Mouse (Mus musculus): ENCODE measurements around the gene Crocc.

Crocc gene

GRCm38 (mm10) chr4:141060426-141061301, at the start of gene Crocc:
TSS of gene Crocc (minus strand) at chr4:141060550.
- DNase-seq (ENCODE audit: extremely low spot score, low spot score) = peak; percentile 100

DNA sequence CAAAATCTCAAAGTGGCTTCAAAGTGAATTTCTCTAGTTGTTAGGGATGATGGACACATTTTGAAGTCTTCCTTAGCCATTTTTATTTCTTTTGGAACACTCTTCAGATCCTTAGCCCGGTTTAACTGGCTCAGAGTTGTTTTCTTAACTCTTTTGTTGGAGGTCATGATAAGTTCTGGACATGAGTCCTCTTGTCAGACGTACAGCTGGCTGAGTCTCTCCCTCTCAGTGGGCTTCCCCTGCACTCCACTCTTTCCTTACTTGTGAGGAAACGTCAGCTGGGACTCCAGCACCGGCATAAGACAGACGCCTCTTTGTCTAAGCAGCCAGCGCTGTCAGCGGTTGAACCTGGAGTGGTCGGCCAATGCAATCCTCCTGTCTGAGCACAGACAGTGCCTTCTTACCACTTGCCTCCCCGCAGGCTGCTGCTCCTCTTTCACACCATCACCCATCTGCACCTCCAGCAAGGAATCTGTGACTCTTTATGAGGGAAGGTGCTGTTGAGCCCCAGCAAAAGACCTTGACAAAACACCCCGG, 47.9 kb upstream of the Crocc start:
- DNase-seq (ENCODE audit: extremely low spot score, low spot score) = no peak

DNA sequence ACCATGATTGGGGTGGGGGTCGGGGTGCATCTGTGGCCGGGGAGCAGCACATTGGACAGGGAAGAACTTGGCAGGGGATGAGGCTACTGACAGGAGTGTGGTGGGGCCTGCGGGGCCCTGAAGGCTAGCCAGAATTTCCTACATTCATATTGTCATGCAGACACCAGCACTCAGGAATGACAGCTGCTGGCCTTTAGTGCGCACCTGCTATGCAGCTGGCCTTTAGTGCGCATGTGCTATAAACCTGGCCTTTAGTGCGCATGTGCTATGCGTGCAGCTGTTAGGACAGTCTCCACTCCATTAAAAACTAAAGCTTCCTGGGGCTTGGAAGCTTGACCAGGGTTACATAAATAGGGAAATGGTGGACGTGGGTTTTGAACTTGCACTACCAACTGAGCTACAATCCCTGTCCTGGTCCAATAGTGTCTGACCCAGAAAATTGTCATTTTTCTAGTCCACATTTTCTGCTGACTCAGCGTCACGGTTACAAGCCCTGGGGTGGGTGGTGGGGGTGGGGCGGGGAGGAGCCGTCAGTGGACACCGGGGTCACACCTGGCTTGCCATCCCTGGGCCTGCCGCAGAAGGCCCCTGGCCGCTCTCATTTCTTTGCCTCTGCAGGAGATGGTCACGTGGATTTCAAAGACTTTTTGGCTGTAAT, 46.3 kb upstream of the Crocc start:
- no peak for DNase-seq (ENCODE audit: extremely low spot score, low spot score)

DNA sequence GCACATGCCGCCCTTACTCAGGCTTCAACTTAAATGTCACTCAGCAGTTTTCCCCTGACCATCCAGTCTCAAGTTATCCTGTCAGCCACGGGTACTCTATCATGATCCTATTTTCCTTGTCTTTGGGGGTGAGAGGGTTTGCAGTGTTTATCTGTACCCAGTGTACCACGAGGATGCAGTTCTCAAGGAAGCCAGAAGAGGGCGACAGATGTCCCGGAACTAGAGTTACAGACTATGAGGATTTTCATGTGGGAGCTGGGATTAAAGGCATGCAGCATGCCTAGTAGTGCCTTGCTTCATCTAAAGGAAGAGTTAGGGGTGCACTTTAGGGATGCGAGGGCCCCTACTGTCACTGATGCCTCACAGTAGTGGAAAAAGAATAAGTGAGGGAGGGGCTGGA, 41.5 kb upstream of the Crocc start:
- DNase-seq (ENCODE audit: extremely low spot score, low spot score) = peak; percentile 43

- DNase-seq (ENCODE audit: extremely low spot score, low spot score) = no peak
These were observed 40.9 kb upstream of the Crocc start for GRCm38 (mm10) chr4:141101291-141101690.

DNA sequence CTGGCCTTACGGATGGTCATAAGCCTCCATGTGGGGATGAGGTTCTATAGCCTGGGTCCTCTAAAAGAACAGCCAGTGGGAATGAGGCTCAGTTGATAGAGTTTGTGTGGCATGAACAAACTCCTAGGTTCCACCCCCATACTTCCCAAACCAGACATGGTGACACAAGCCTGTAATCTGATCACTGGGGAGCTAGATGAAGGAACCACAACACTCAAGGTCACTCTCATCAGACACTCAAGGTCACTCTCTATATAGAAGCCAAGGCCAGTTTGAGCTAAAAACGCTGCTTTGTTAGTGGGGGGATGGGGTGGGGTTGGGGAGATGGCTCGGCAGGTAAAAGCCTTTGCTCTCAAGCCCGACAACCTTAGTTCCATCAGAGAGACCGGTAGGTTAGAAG, 39.6 kb upstream of the Crocc start:
- no peak for DNase-seq (ENCODE audit: extremely low spot score, low spot score)

DNA sequence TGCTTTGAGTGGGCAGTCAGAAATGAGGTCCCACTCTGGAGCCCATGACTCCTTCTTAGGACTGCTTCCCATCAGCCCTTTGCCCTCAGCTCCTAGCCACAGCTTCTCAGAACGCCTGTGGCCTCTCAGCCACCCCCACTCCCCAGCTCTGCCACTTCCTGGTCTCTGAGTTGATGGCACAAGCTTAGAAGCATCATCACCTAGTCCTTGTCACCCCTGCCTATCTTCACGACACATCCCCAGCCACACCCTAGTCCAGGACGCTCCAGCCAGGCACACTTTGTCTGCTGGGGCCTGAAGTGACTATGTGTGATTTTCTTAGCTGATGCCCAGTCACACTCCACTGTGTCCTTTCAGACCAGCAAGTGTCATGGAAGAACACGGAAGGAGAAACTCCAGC, 38.6 kb upstream of the Crocc start:
- DNase-seq (ENCODE audit: extremely low spot score, low spot score) = no peak

DNA sequence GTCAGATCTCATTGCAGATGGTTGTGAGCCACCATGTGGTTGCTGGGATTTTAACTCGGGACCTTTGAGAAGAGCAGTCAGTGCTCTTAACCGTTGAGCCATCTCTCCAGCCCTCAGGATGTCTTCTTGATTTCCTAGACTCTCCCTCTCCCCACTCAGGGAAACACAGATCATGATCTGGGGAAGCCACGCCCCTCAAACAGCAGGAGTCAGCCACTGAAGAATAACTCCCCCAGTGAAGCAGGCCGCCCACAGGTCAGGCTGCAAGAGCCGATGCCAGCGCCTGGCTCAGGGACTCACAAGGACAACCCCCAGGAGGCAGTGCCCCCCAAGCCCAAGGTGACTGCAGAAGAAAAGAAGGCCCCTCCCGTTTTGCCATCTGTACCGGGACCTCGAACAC, 36.4 kb upstream of the Crocc start:
- DNase-seq (ENCODE audit: extremely low spot score, low spot score) = no peak

- DNase-seq (ENCODE audit: extremely low spot score, low spot score) = no peak
These were observed 34.7 kb upstream of the Crocc start for GRCm38 (mm10) chr4:141095016-141095415.

DNA sequence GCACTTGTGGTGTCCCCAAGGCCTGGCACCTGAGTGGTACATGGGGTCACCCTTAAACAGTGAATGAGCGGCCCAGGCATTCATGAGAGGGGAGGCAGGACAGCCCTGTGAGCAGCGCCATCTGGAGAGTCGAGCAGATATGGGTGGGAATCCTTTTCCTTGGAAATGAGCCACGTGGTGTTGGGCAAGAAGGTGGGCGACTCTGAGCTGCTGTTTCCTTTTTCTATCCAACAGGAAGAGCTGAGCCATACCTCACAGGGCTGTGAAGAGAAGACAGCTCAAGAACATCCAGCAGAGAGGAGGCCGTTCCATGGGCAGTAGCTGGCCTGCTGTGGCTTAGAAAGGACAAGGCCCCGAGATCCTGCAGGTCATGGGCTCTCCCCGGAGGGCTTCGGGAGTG, 28.4 kb upstream of the Crocc start:
- DNase-seq (ENCODE audit: extremely low spot score, low spot score) = no peak

DNA sequence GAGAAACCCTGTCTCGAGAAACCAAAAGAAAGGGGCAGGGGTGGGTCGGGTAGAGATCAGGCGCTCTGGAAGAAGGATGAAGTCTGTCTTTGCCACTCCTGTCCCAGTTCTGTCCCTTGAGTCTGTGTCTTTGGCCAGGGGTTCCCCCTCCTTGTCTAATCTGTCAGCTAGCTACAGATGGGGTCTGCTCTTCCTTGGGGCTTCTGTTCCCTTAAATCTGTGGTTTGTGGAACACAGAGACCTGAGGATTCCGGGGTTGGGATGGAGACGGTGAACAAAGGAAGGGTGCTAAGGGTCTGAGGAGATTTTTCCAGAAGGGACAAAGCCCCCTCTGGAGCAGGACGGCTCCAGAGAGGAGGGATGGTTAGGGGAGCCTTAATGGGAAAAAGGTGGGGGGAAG, 27.7 kb upstream of the Crocc start, which contains the start of gene Spata21:
Spata21 (plus strand) TSS at position 301 of the 400 bp plus-strand sequence.
- DNase-seq (ENCODE audit: extremely low spot score, low spot score) = no peak

DNA sequence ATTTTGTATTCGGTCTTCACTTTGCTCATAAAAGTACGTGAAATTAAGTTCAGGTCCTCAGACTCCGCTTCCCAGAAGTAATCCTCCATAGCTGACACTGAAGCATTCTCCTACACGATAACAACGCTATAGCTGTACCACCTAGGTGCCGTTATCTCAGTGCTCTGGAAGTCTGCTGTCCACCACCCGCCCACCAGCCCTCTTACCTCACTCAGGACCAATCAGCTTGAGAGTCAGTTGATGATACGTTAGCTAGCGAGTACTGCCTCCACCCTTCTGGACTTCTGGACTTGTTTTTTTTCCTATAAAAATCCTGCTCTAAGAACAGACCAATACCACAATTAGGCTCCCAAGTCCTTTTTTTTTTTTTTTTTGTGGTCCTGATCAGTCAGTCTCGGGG, 26.5 kb upstream of the Crocc start:
- DNase-seq (ENCODE audit: extremely low spot score, low spot score) = no peak

DNA sequence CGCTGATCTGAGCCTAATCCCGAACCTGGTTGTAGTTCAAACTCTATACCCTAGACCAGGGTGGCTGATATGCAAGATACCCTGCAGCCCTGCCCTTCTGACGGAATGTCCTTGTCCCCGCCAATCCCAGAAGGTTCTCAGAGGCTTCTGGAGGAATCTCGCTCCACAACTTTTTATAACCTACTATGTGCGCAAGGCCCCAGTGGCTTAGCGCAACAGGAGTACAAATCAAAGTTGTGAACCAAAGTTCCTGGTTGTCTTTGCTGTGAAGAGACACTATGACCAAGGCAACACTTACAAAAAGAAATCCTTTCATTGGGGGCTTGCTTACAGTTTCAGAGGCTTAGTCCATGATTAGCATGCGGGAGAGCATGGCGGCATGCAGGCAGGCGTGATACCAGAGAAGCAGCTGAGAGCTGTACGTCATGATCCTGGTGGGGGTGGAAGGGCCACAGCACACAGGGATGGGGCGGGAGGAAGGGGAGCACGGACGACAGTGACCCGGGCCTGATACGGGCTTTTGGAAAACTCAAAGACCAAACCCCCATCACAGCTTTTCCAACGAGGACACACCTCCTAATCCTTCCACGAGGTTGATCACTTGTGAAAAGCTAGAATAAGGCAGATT, 18.3 kb upstream of the Crocc start:
- DNase-seq (ENCODE audit: extremely low spot score, low spot score) = no peak

DNA sequence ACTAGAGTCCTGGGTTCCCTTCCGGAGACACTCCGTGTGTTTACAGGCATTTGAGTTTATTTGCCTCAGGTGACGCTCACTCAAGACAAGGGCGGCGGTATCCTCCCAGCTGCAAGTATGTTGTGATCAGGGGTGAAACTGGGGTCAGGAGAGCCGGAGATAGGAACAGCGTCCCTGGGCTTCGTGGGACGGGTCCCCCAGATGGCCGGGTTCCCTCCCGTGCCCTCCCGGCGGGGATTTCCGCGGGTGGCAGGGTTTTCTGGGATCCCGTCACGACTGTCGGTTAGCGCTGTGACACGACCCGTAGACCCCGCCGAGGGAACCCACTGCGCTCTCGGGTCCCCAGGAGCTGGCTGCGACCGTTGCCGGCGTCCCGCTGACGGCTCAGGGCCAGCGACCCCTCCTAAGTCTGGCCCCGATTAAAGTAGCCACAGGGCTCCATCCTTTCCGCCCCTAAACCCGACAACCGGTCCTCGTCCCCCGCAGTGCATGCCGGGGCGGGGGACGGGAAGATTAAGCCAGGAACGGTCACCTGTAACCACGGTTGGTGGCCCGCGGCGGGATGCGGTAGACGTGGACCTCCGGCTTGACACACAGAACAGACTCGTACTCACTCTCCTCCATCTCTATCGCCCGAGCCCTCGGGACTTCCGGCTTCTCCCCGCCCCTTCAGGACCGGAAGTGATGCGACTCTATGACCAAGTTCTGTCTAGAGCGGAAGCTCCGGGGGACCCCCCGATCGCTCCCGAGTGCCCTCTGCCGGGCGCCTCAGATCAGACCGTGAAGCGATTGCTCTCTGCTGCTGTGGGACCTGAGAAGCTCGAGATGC, 17.5 kb upstream of the Crocc start, which contains the start of gene Necap2:
Necap2 (minus strand) TSS at position 677 of the 829 bp plus-strand sequence.
- peak; percentile 96 for DNase-seq (ENCODE audit: extremely low spot score, low spot score)

GRCm38 (mm10) chr4:141076761-141077506, 16.6 kb upstream of the Crocc start:
- DNase-seq (ENCODE audit: extremely low spot score, low spot score) = no peak

GRCm38 (mm10) chr4:141074109-141074508, 13.8 kb upstream of the Crocc start:
- DNase-seq (ENCODE audit: extremely low spot score, low spot score) = no peak

- no peak for DNase-seq (ENCODE audit: extremely low spot score, low spot score)
These were observed 13.3 kb upstream of the Crocc start for GRCm38 (mm10) chr4:141073661-141074060.

DNA sequence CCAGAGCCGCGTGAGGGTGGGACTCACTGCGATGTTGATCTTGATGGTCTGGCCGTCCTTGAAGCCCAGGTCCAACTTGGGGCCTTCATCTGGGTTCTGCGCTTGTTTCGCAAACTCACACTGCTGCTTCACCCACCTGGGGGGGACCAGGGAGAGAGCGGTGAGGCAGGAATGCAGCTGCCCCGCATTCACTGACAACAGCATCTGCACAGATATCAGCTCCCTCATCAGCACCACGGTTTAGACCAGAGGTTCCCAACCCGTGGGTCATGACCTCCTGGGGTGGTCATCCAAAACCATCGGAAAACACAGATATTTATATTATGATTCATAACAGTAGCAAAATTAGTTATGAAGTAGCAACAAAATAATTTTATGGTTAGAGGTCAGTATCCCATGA, 12.2 kb upstream of the Crocc start:
- no peak for DNase-seq (ENCODE audit: extremely low spot score, low spot score)

DNA sequence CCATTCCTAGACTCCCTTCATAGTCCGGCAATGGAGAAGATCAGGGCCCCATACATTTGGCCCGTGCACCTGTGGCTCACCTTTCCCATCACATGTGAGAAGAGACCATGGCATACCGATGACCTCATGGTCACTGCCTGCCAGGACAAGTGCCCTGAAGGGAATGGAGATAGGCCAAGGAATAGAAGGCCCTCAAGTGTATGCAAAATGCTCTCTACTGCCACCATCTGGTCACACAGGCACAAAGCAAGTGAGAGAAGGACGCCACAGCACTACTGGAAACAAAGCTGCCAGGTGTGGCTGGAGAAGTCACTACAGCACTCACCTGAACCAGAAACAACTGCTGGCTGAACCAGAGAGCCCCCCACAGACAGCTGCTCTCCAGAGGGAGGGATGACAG, 9.4 kb upstream of the Crocc start:
- DNase-seq (ENCODE audit: extremely low spot score, low spot score) = peak; percentile 49

- DNase-seq (ENCODE audit: extremely low spot score, low spot score) = no peak
These were observed 8.3 kb upstream of the Crocc start for GRCm38 (mm10) chr4:141068655-141069054.

Measured in neural tube, embryonic 10.5 days (tissue).